Mouse (Mus musculus): ENCODE measurements around the gene Slc22a3.
A peak's percentile ranks its signal among the peaks of the same experiment; 100 is the strongest.

Gene Slc22a3

GRCm38 (mm10) chr17:12468745-12469144 is 38.8 kb downstream of the Slc22a3 start:
- no peak for DNase-seq (ENCODE audit: low spot score)

- no peak for DNase-seq (ENCODE audit: low spot score)
Observed at GRCm38 (mm10) chr17:12467642-12468041, 39.9 kb downstream of the Slc22a3 start.

- DNase-seq (ENCODE audit: low spot score) = no peak
Observed at GRCm38 (mm10) chr17:12466501-12467000, 41.0 kb downstream of the Slc22a3 start.

- no peak for DNase-seq (ENCODE audit: low spot score)
Observed at GRCm38 (mm10) chr17:12461168-12461567, 46.3 kb downstream of the Slc22a3 start.

- DNase-seq (ENCODE audit: low spot score) = no peak
Observed at GRCm38 (mm10) chr17:12455143-12455790, 52.2 kb downstream of the Slc22a3 start.

GRCm38 (mm10) chr17:12453691-12454090 is 53.8 kb downstream of the Slc22a3 start:
- no peak for DNase-seq (ENCODE audit: low spot score)

GRCm38 (mm10) chr17:12452862-12453531 is 54.5 kb downstream of the Slc22a3 start:
- no peak for DNase-seq (ENCODE audit: low spot score)

GRCm38 (mm10) chr17:12451234-12451633 is 56.3 kb downstream of the Slc22a3 start:
- DNase-seq (ENCODE audit: low spot score) = no peak

- DNase-seq (ENCODE audit: low spot score) = no peak
Observed at GRCm38 (mm10) chr17:12444561-12444960, 62.9 kb downstream of the Slc22a3 start.

- DNase-seq (ENCODE audit: low spot score) = no peak
Observed at GRCm38 (mm10) chr17:12437771-12438170, 69.7 kb downstream of the Slc22a3 start.

- DNase-seq (ENCODE audit: low spot score) = no peak
Observed at GRCm38 (mm10) chr17:12431707-12432106, 75.8 kb downstream of the Slc22a3 start.

- no peak for DNase-seq (ENCODE audit: low spot score)
Observed at GRCm38 (mm10) chr17:12428369-12428768, 79.1 kb downstream of the Slc22a3 start.

- no peak for DNase-seq (ENCODE audit: low spot score)
Observed at GRCm38 (mm10) chr17:12427156-12427555, 80.3 kb downstream of the Slc22a3 start.

- no peak for DNase-seq (ENCODE audit: low spot score)
Observed at GRCm38 (mm10) chr17:12422143-12422542, 85.4 kb downstream of the Slc22a3 start.

- DNase-seq (ENCODE audit: low spot score) = no peak
Observed at GRCm38 (mm10) chr17:12420886-12421574, 86.5 kb downstream of the Slc22a3 start.

GRCm38 (mm10) chr17:12419491-12420079 is 87.9 kb downstream of the Slc22a3 start:
- no peak for DNase-seq (ENCODE audit: low spot score)

GRCm38 (mm10) chr17:12416250-12416895 is 91.1 kb downstream of the Slc22a3 start:
- peak; percentile 49 for DNase-seq (ENCODE audit: low spot score)

- DNase-seq (ENCODE audit: low spot score) = no peak
Observed at GRCm38 (mm10) chr17:12415741-12416140, 91.8 kb downstream of the Slc22a3 start.

- no peak for DNase-seq (ENCODE audit: low spot score)
Observed at GRCm38 (mm10) chr17:12415031-12415735, 92.3 kb downstream of the Slc22a3 start.

GRCm38 (mm10) chr17:12412891-12413237 is 94.6 kb downstream of the Slc22a3 start:
- no peak for DNase-seq (ENCODE audit: low spot score)

GRCm38 (mm10) chr17:12412181-12412890 is 95.2 kb downstream of the Slc22a3 start:
- no peak for DNase-seq (ENCODE audit: low spot score)
